Mouse (Mus musculus) CD4-positive, CD25-positive, alpha-beta regulatory T cell, adult 4 months (primary cell): ENCODE data around the gene Rpl3. TPM values are rescaled to one million over a fixed set of nuclear protein-coding genes. Genes with fewer than 3 reads are reported as not detected.

Experiments used
- ATAC-seq: one replicate; pipeline ENCODE4 v1.8.0; 2017
- polyA plus RNA-seq, 2 experiments: library from polyadenylated mRNA; unstranded; fragments of 100-300 nt; shearing (Covaris generic); gene quantifications; one replicate each; pipeline ENCODE4 v1.2.1; 2017

Gene Rpl3
- polyA plus RNA-seq, 2 experiments from 2014 or later = 3,782 to 4,433 TPM

GRCm38 (mm10) chr15:80114414-80114813, 22.7 kb upstream of the Rpl3 start:
- ATAC-seq = no peak

GRCm38 (mm10) chr15:80112499-80112898, 20.8 kb upstream of the Rpl3 start:
- no peak for ATAC-seq

GRCm38 (mm10) chr15:80111436-80111835, 19.8 kb upstream of the Rpl3 start:
- no peak for ATAC-seq

- no peak for ATAC-seq
These were observed 15.9 kb upstream of the Rpl3 start for GRCm38 (mm10) chr15:80107575-80107974.

- ATAC-seq = no peak
These were observed 15.5 kb upstream of the Rpl3 start for GRCm38 (mm10) chr15:80107143-80107542.

GRCm38 (mm10) chr15:80105490-80106410, 14.1 kb upstream of the Rpl3 start:
- ATAC-seq = no peak

GRCm38 (mm10) chr15:80102495-80102894, 10.8 kb upstream of the Rpl3 start:
- ATAC-seq = no peak

- no peak for ATAC-seq
These were observed 9.8 kb upstream of the Rpl3 start for GRCm38 (mm10) chr15:80101503-80101902.

- no peak for ATAC-seq
These were observed 9.2 kb upstream of the Rpl3 start for GRCm38 (mm10) chr15:80100871-80101270.

- ATAC-seq = no peak
These were observed 8.5 kb upstream of the Rpl3 start for GRCm38 (mm10) chr15:80100196-80100595.

- no peak for ATAC-seq
These were observed 7.8 kb upstream of the Rpl3 start for GRCm38 (mm10) chr15:80099477-80099876.

GRCm38 (mm10) chr15:80098809-80099208, 7.1 kb upstream of the Rpl3 start:
- ATAC-seq = no peak

GRCm38 (mm10) chr15:80097999-80098461, 6.4 kb upstream of the Rpl3 start:
- ATAC-seq = no peak

- peak; percentile 73 for ATAC-seq
These were observed 5.5 kb upstream of the Rpl3 start for GRCm38 (mm10) chr15:80096946-80097881.

- no peak for ATAC-seq
These were observed 4.7 kb upstream of the Rpl3 start for GRCm38 (mm10) chr15:80096406-80096805.

GRCm38 (mm10) chr15:80095596-80095995, 3.9 kb upstream of the Rpl3 start:
- no peak for ATAC-seq

- ATAC-seq = no peak
These were observed 2.5 kb upstream of the Rpl3 start for GRCm38 (mm10) chr15:80094201-80094600.

GRCm38 (mm10) chr15:80092599-80092998, 931 bp upstream of the Rpl3 start:
- no peak for ATAC-seq

- no peak for ATAC-seq
These were observed 373 bp upstream of the Rpl3 start for GRCm38 (mm10) chr15:80092041-80092441.

GRCm38 (mm10) chr15:80090741-80091120, 937 bp downstream of the Rpl3 start:
- no peak for ATAC-seq

GRCm38 (mm10) chr15:80090155-80090554, 1.5 kb downstream of the Rpl3 start:
- no peak for ATAC-seq

GRCm38 (mm10) chr15:80088637-80089036, 3.0 kb downstream of the Rpl3 start:
- peak; percentile 91 for ATAC-seq

- no peak for ATAC-seq
These were observed 4.2 kb downstream of the Rpl3 start for GRCm38 (mm10) chr15:80087406-80088012.
